Mouse (Mus musculus) layer of hippocampus, postnatal 25 days (tissue): ENCODE data around the gene Atp8a2. TPM values are rescaled to one million over a fixed set of nuclear protein-coding genes. Genes with fewer than 3 reads are reported as not detected.

ENCODE experiments used
- microRNA-seq, 2 experiments: library from miRNA; unstranded; fragments of <30 nt; microRNA quantifications; one replicate each; pipeline ENCODE4 v1.2.0; 2021
- total RNA-seq, 2 experiments: library from RNA; stranded (reverse); gene quantifications; 2 replicates each; pipeline ENCODE4 v1.2.3; 2021

Gene Atp8a2
- total RNA-seq, 2 experiments from 2014 or later = 40.5 to 45.1 TPM

Small RNAs within 50 kb of the gene (microRNA-seq; reads per million reads assigned to microRNA genes)
- gene Mir719 = 0 reads per million in 2 experiments

Other genes starting within 250 kb of the Atp8a2 start
- gene Nupl1, start 54.3 kb upstream of the Atp8a2 start, total RNA-seq = under 1 TPM in 1 of 2 experiments, not detected in 1; 0.12 TPM
- gene Gm49336, start 54.3 kb upstream of the Atp8a2 start, total RNA-seq = 10 to 100 TPM; 66.7 to 71.0 TPM
- 100 to 1,000 TPM; 100 to 104 TPM for gene Mtmr6, start 68.0 kb upstream of the Atp8a2 start, total RNA-seq
- gene Amer2, start 176.1 kb upstream of the Atp8a2 start, total RNA-seq = 10 to 100 TPM; 42.9 to 49.0 TPM